Mouse (Mus musculus) intestine, postnatal 0 days (tissue): ENCODE data around the gene Lbhd1. TPM values are rescaled to one million over a fixed set of nuclear protein-coding genes. Genes with fewer than 3 reads are reported as not detected.

Source experiments
- ATAC-seq: fragments of 200-750 bp; cut with Nextera tagmentation; 2 replicates; pipeline ENCODE4 v1.8.0; 2017; ENCODE audit warnings: mild to moderate bottlenecking, moderate TSS enrichment, moderate library complexity
- H3K27ac ChIP-seq: fragments of 300-500 bp; sonication (generic); 2 replicates; pipeline ENCODE4 v1.5.1; 2014; ENCODE audit warnings: mild to moderate bottlenecking, low read depth, low read length, moderate library complexity
- H3K27me3 ChIP-seq: fragments of 300-500 bp; sonication (generic); replicated peaks from 2 replicates; pipeline ENCODE4 v1.6.1; 2014; ENCODE audit warnings: low read length, mixed read lengths; ENCODE audit not compliant: control insufficient read depth, insufficient read depth
- H3K36me3 ChIP-seq: fragments of 300-500 bp; sonication (generic); 2 replicates; pipeline ENCODE4 v1.6.1; 2014; ENCODE audit warnings: mild to moderate bottlenecking, moderate library complexity; ENCODE audit not compliant: control insufficient read depth, insufficient read depth
- H3K4me1 ChIP-seq: fragments of 300-500 bp; sonication (generic); replicated peaks from 2 replicates; pipeline ENCODE4 v1.6.1; 2014; ENCODE audit warnings: antibody characterized with exemption, low read length, mixed read lengths; ENCODE audit not compliant: control insufficient read depth, insufficient read depth
- H3K4me2 ChIP-seq: fragments of 300-500 bp; sonication (generic); replicated peaks from 2 replicates; pipeline ENCODE4 v1.6.1; 2014; ENCODE audit warnings: low read depth, mild to moderate bottlenecking, moderate library complexity
- H3K4me3 ChIP-seq: fragments of 300-500 bp; sonication (generic); 2 replicates; pipeline ENCODE4 v1.5.1; 2014; ENCODE audit warnings: low read depth, low read length
- H3K9ac ChIP-seq: fragments of 300-500 bp; sonication (generic); 2 replicates; pipeline ENCODE4 v1.6.1; 2014; ENCODE audit warnings: mild to moderate bottlenecking, low read depth, low read length
- H3K9me3 ChIP-seq: fragments of 300-500 bp; sonication (generic); 2 replicates; pipeline ENCODE4 v1.6.1; 2016; ENCODE audit warnings: mixed run types; ENCODE audit not compliant: control insufficient read depth
- CTCF ChIP-seq: sonication (generic); IDR thresholded peaks from 2 replicates; pipeline ENCODE4 v1.5.1; 2016; ENCODE audit warnings: low read depth, mild to moderate bottlenecking, control low read depth, antibody characterized with exemption, moderate library complexity
- WGBS: fragments of 180-500 bp; shearing (Covaris S2); extraction: QIAGEN DNeasy Blood & Tissue Kit; methylation state at CpG from one replicate; pipeline ENCODE4 v1.1.7; 2014; 5-methylcytosine and 5-hydroxymethylcytosine counted together
- polyA plus RNA-seq: library from polyadenylated mRNA; unstranded; fragments of >200 nt; fragmentation: Nextera tagmentation; extraction: Ambion mirVana; gene quantifications from 2 replicates; pipeline ENCODE4 v1.2.1, GENCODE M21; 2015

The Lbhd1 gene
- polyA plus RNA-seq, 1 experiment from 2014 or later: 44.6 TPM

GRCm38 (mm10) chr19:8920073-8920736 is 36.7 kb downstream of the Lbhd1 start, which contains the start of gene B3gat3:
TSS of gene B3gat3 (plus strand) at chr19:8920374.
- 3% methylated on average over 46 of the region's 50 CpGs for WGBS
- Histone ChIP-seq H3K9me3 (no peaks in the 10 kb centered on the region), H3K4me2 (peak within 1 kb of the TSS; percentile 83), H3K36me3 (peaks cover 27% of the 10 kb centered on the region), H3K4me3 (peak within 1 kb of the TSS; percentile 80), H3K27ac (peak within 1 kb of the TSS; percentile 92), H3K9ac (peak within 1 kb of the TSS; percentile 68), H3K4me1 (0 out of 2 replicates have a peak, but pooled peaks cover 5% of the 10 kb centered on the region), H3K27me3 (no peaks in the 10 kb centered on the region)
- no peak for TF ChIP-seq CTCF
- ATAC-seq: peak; percentile 95

GRCm38 (mm10) chr19:8920836-8921291 is 37.3 kb downstream of the Lbhd1 start:
- Histone ChIP-seq H3K27me3 (no peaks in the 10 kb centered on the region), H3K4me2 (peak overlapping the region; percentile 83), H3K36me3 (peaks cover 27% of the 10 kb centered on the region), H3K4me3 (peak overlapping the region; percentile 80), H3K27ac (peak overlapping the region; percentile 92), H3K9ac (peak overlapping the region; percentile 68), H3K4me1 (0 out of 2 replicates have a peak, but pooled peaks cover 5% of the 10 kb centered on the region), H3K9me3 (no peaks in the 10 kb centered on the region)
- 1% methylated on average over 6 of the region's 6 CpGs for WGBS
- TF ChIP-seq CTCF: no peak
- ATAC-seq: peak; percentile 11; the same call in 1 of the 2 replicates

DNA sequence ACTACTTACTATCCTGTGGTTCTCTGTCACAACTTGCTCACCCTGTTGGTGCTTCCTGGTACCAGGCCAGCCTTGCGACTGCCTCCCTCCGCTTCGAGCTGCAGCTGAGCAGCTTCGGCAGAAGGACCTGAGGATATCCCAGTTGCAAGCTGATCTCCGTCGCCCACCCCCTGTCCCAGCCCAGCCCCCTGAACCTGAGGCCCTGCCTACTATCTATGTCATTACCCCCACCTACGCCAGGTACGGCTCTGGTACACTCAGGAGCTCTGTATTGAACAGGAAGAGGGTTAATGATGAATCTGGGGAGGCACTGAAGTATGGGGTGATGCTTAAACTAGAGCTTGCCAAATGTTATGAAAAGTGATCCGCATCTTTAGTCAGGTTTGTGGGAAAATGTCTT is 38.2 kb downstream of the Lbhd1 start:
- Histone ChIP-seq H3K4me3 (peak overlapping the region; percentile 80; the same call in 1 of the 2 replicates), H3K4me1 (0 out of 2 replicates have a peak, but pooled peaks cover 5% of the 10 kb centered on the region), H3K9ac (no peak overlapping the region), H3K27me3 (no peaks in the 10 kb centered on the region), H3K36me3 (peaks cover 22% of the 10 kb centered on the region; the same call in 1 of the 2 replicates), H3K4me2 (peak overlapping the region; percentile 83), H3K27ac (peak overlapping the region; percentile 92; the same call in 1 of the 2 replicates), H3K9me3 (no peaks in the 10 kb centered on the region)
- ATAC-seq: no peak
- no peak for TF ChIP-seq CTCF
- 68% methylated on average over 9 of the region's 9 CpGs for WGBS

DNA sequence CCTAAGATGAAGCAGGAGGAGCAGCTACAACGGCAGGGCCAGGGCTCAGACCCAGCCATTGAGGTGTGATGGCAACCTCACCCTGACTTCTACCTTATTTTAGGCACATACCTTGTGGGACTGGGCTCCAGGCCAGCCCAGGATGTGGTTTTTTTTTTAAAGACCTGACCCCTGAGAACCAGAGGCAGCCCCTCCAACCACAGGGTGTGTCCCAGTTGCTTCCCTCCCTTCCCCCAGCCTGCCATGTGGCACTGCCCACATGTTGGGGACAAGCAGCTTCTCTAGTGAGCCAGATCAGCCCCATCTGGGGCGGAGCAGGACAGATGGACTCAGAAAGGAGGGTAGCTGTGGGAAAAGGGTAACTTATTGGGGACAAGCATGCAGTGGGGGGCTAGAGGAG is 43.2 kb downstream of the Lbhd1 start:
- Histone ChIP-seq H3K4me1 (no peaks in the 10 kb centered on the region), H3K27ac (no peak overlapping the region), H3K9ac (no peak overlapping the region), H3K4me2 (no peak overlapping the region), H3K27me3 (no peaks in the 10 kb centered on the region), H3K36me3 (peaks cover 36% of the 10 kb centered on the region; the same call in 1 of the 2 replicates), H3K9me3 (no peaks in the 10 kb centered on the region), H3K4me3 (no peak overlapping the region)
- 85% methylated on average over 2 of the region's 2 CpGs for WGBS
- no peak for TF ChIP-seq CTCF
- no peak for ATAC-seq

GRCm38 (mm10) chr19:8927891-8928525 is 44.5 kb downstream of the Lbhd1 start:
- no peak overlapping the region for H3K4me3 ChIP-seq
- no peak for TF ChIP-seq CTCF
- no peaks in the 10 kb centered on the region for H3K9me3 ChIP-seq
- peaks cover 35% of the 10 kb centered on the region; the same call in 1 of the 2 replicates for H3K36me3 ChIP-seq
- H3K4me2 ChIP-seq: no peak overlapping the region
- WGBS: 72% methylated on average over 12 of the region's 12 CpGs
- no peaks in the 10 kb centered on the region for H3K4me1 ChIP-seq
- no peak overlapping the region for H3K27ac ChIP-seq
- ATAC-seq: no peak
- H3K9ac ChIP-seq: no peak overlapping the region
- H3K27me3 ChIP-seq: no peaks in the 10 kb centered on the region

- H3K9ac ChIP-seq: peak overlapping the region; percentile 85; the same call in 1 of the 2 replicates
- peak overlapping the region; percentile 84 for H3K4me3 ChIP-seq
- 31% methylated on average over 16 of the region's 16 CpGs for WGBS
Observed at GRCm38 (mm10) chr19:8928689-8929223, 45.2 kb downstream of the Lbhd1 start.

More at GRCm38 (mm10) chr19:8928689-8929223, 45.2 kb downstream of the Lbhd1 start:
- no peak; the same call in 1 of the 2 replicates for ATAC-seq
- TF ChIP-seq CTCF: no peak
- Histone ChIP-seq H3K36me3 (peaks cover 33% of the 10 kb centered on the region; the same call in 1 of the 2 replicates), H3K4me1 (no peaks in the 10 kb centered on the region), H3K27ac (peak overlapping the region; percentile 88; the same call in 1 of the 2 replicates), H3K9me3 (no peaks in the 10 kb centered on the region), H3K4me2 (peak overlapping the region; percentile 95), H3K27me3 (no peaks in the 10 kb centered on the region)
